Mouse (Mus musculus) hindbrain, embryonic 11.5 days (tissue): Measurements from ENCODE around the gene Dnajb8. TPM values are rescaled to one million over a fixed set of nuclear protein-coding genes. Genes with fewer than 3 reads are reported as not detected.
A peak's percentile ranks its signal among the peaks of the same experiment; 100 is the strongest.

Experiments
- ATAC-seq: fragments of 200-750 bp; cut with Nextera tagmentation; 2 replicates; pipeline ENCODE4 v1.8.0; 2017; ENCODE audit warnings: mild to moderate bottlenecking, moderate TSS enrichment, moderate library complexity; ENCODE audit not compliant: low FRiP score
- DNase-seq: peaks from one replicate; pipeline ENCODE4 v3.0.0-alpha.2; 2015; ENCODE audit warnings: low spot score
- H3K27ac ChIP-seq: fragments of 300-500 bp; sonication (generic); 2 replicates; pipeline ENCODE4 v1.5.1; 2014; ENCODE audit warnings: mild to moderate bottlenecking, low read depth, low read length
- H3K27me3 ChIP-seq: fragments of 300-500 bp; sonication (generic); 2 replicates; pipeline ENCODE4 v1.6.1; 2014; ENCODE audit warnings: mild to moderate bottlenecking, low read length, moderate library complexity, mixed read lengths; ENCODE audit not compliant: control insufficient read depth, insufficient read depth
- H3K36me3 ChIP-seq: fragments of 300-500 bp; sonication (generic); 2 replicates; pipeline ENCODE4 v1.6.1; 2014; ENCODE audit warnings: mild to moderate bottlenecking, low read length, moderate library complexity, mixed read lengths; ENCODE audit not compliant: control insufficient read depth, insufficient read depth
- H3K4me1 ChIP-seq: fragments of 300-500 bp; sonication (generic); replicated peaks from 2 replicates; pipeline ENCODE4 v1.6.1; 2014; ENCODE audit warnings: low read length, mixed read lengths; ENCODE audit not compliant: control insufficient read depth, insufficient read depth
- H3K4me2 ChIP-seq: fragments of 300-500 bp; sonication (generic); replicated peaks from 2 replicates; pipeline ENCODE4 v1.6.1; 2014; ENCODE audit warnings: mild to moderate bottlenecking, low read depth, low read length
- H3K4me3 ChIP-seq: fragments of 300-500 bp; sonication (generic); 2 replicates; pipeline ENCODE4 v1.5.1; 2014; ENCODE audit warnings: low read depth, low read length
- H3K9ac ChIP-seq: fragments of 300-500 bp; sonication (generic); 2 replicates; pipeline ENCODE4 v1.6.1; 2014; ENCODE audit warnings: low read depth, low read length
- H3K9me3 ChIP-seq: fragments of 300-500 bp; sonication (generic); 2 replicates; pipeline ENCODE4 v1.6.1; 2016; ENCODE audit warnings: low read length; ENCODE audit not compliant: control insufficient read depth
- WGBS: fragments of 180-500 bp; shearing (Covaris S2); extraction: QIAGEN DNeasy Blood & Tissue Kit; methylation state at CpG from one replicate; pipeline ENCODE4 v1.1.7; 2014; 5-methylcytosine and 5-hydroxymethylcytosine counted together
- polyA plus RNA-seq: library from polyadenylated mRNA; unstranded; fragments of >200 nt; fragmentation: Nextera tagmentation; extraction: Ambion mirVana; gene quantifications from 2 replicates; pipeline ENCODE4 v1.2.1, GENCODE M21; 2014

Gene Dnajb8
- polyA plus RNA-seq, 1 experiment from 2014 or later = not detected

- Histone ChIP-seq H3K9me3 (no peaks in the 10 kb centered on the region), H3K4me1 (no peaks in the 10 kb centered on the region), H3K27me3 (peaks cover 33% of the 10 kb centered on the region), H3K36me3 (no peaks in the 10 kb centered on the region), H3K9ac (no peak overlapping the region), H3K4me3 (no peak overlapping the region), H3K4me2 (no peak overlapping the region), H3K27ac (no peak overlapping the region)
- ATAC-seq (no peak), DNase-seq (no peak)
- 79% methylated on average over 5 of the region's 5 CpGs for WGBS
These were observed 12.6 kb upstream of the Dnajb8 start for GRCm38 (mm10) chr6:88209453-88209852.

- Histone ChIP-seq H3K27ac (no peak overlapping the region), H3K27me3 (peaks cover 26% of the 10 kb centered on the region), H3K9me3 (no peaks in the 10 kb centered on the region), H3K36me3 (no peaks in the 10 kb centered on the region), H3K4me3 (no peak overlapping the region), H3K4me1 (no peaks in the 10 kb centered on the region), H3K9ac (no peak overlapping the region), H3K4me2 (no peak overlapping the region)
- DNase-seq = no peak
- ATAC-seq = no peak
- 64% methylated on average over 3 of the region's 3 CpGs for WGBS
These were observed 11.9 kb upstream of the Dnajb8 start for GRCm38 (mm10) chr6:88210182-88210581.

GRCm38 (mm10) chr6:88215797-88216196 lies 6.3 kb upstream of the Dnajb8 start:
- no peak overlapping the region for H3K9ac ChIP-seq
- H3K36me3 ChIP-seq = no peaks in the 10 kb centered on the region
- no peak for ATAC-seq
- H3K4me1 ChIP-seq = no peaks in the 10 kb centered on the region
- no peak for DNase-seq
- no peak overlapping the region for H3K4me3 ChIP-seq
- no peaks in the 10 kb centered on the region for H3K9me3 ChIP-seq
- WGBS = 31% methylated on average over 6 of the region's 6 CpGs
- no peaks in the 10 kb centered on the region for H3K27me3 ChIP-seq
- no peak overlapping the region for H3K27ac ChIP-seq
- no peak overlapping the region for H3K4me2 ChIP-seq

DNA sequence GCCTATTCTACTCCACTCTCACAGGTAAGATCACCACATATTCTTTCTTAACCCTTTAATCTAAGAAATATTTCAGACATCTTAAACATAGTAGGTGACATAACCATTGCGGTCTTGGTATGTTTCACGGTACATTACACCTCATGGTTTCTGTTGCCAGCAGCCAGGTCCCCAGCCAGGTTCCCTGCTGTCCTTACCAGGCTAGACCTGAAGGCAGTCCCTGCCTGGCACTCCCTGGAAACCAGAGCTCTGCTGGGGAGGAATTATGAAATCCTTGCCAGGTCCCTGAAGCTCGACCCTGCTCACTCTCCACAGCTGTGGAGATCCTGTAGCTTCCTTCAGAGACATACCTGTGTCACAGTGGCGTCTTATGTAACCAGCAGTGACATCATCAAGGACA lies 5.9 kb upstream of the Dnajb8 start:
- WGBS = 77% methylated on average over 4 of the region's 4 CpGs
- no peak overlapping the region for H3K9ac ChIP-seq

DNA sequence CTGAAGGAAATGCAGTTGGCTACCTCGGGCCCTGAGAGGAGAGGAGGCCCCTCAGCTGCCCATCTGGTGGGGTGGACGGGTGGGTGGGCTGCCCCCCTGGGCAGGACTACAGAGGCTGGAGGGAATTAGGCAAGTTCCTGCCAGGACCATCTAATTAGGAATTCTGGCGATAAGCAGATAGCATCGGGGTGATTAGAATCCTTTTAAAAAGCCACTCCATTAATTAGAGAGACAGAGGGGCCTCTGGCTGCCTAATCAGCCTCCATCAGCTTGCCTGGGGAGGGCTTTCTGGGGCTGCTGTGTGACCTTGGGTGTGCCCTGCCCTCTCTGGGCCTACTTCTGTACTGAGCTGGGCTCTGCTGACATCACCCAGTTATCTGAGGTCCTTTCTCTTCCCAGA lies 3.0 kb upstream of the Dnajb8 start:
- no peak for ATAC-seq
- 33% methylated on average over 4 of the region's 4 CpGs for WGBS

More for the DNA sequence above, 5.9 kb upstream of the Dnajb8 start:
- H3K36me3 ChIP-seq = no peaks in the 10 kb centered on the region
- H3K27me3 ChIP-seq = no peaks in the 10 kb centered on the region
- no peak for DNase-seq
- H3K27ac ChIP-seq = no peak overlapping the region
- H3K4me1 ChIP-seq = no peaks in the 10 kb centered on the region
- ATAC-seq = no peak
- H3K9me3 ChIP-seq = no peaks in the 10 kb centered on the region
- H3K4me3 ChIP-seq = no peak overlapping the region
- no peak overlapping the region for H3K4me2 ChIP-seq

GRCm38 (mm10) chr6:88226570-88226994 lies 4.5 kb downstream of the Dnajb8 start:
- Histone ChIP-seq H3K9me3 (no peaks in the 10 kb centered on the region), H3K36me3 (no peaks in the 10 kb centered on the region), H3K4me3 (no peak overlapping the region), H3K27me3 (0 out of 2 replicates have a peak, but pooled peaks cover 1% of the 10 kb centered on the region), H3K4me1 (no peaks in the 10 kb centered on the region), H3K27ac (no peak overlapping the region), H3K4me2 (no peak overlapping the region), H3K9ac (no peak overlapping the region)
- DNase-seq = peak; percentile 58
- ATAC-seq = peak; percentile 88
- 22% methylated on average over 5 of the region's 5 CpGs for WGBS

More for the DNA sequence above, 3.0 kb upstream of the Dnajb8 start:
- no peak overlapping the region for H3K4me3 ChIP-seq
- no peaks in the 10 kb centered on the region for H3K27me3 ChIP-seq
- no peak for DNase-seq
- no peak overlapping the region for H3K4me2 ChIP-seq
- H3K27ac ChIP-seq = no peak overlapping the region
- no peaks in the 10 kb centered on the region for H3K4me1 ChIP-seq
- H3K9me3 ChIP-seq = no peaks in the 10 kb centered on the region
- H3K9ac ChIP-seq = no peak overlapping the region
- no peaks in the 10 kb centered on the region for H3K36me3 ChIP-seq

GRCm38 (mm10) chr6:88227537-88227936 lies 5.5 kb downstream of the Dnajb8 start:
- 63% methylated on average over 7 of the region's 7 CpGs for WGBS
- 0 out of 2 replicates have a peak, but pooled peaks cover 2% of the 10 kb centered on the region for H3K27me3 ChIP-seq
- ATAC-seq = no peak
- no peak overlapping the region for H3K9ac ChIP-seq
- H3K4me2 ChIP-seq = no peak overlapping the region
- DNase-seq = no peak
- no peaks in the 10 kb centered on the region for H3K4me1 ChIP-seq
- H3K4me3 ChIP-seq = no peak overlapping the region
- no peaks in the 10 kb centered on the region for H3K9me3 ChIP-seq
- H3K36me3 ChIP-seq = no peaks in the 10 kb centered on the region
- no peak overlapping the region for H3K27ac ChIP-seq

- ATAC-seq = no peak
- Histone ChIP-seq H3K4me2 (no peak overlapping the region), H3K27ac (no peak overlapping the region), H3K4me1 (no peaks in the 10 kb centered on the region), H3K9ac (no peak overlapping the region), H3K27me3 (peaks cover 5% of the 10 kb centered on the region; the same call in 1 of the 2 replicates), H3K36me3 (no peaks in the 10 kb centered on the region), H3K9me3 (no peaks in the 10 kb centered on the region), H3K4me3 (no peak overlapping the region)
- no peak for DNase-seq
- 82% methylated on average over 12 of the region's 12 CpGs for WGBS
These were observed 7.2 kb downstream of the Dnajb8 start for GRCm38 (mm10) chr6:88229221-88229620.

- no peak overlapping the region for H3K4me3 ChIP-seq
- 81% methylated on average over 7 of the region's 7 CpGs for WGBS
- H3K9me3 ChIP-seq = no peaks in the 10 kb centered on the region
- H3K4me2 ChIP-seq = no peak overlapping the region
- DNase-seq (no peak), ATAC-seq (no peak)
- no peaks in the 10 kb centered on the region for H3K36me3 ChIP-seq
- H3K4me1 ChIP-seq = peaks cover 13% of the 10 kb centered on the region
- peaks cover 14% of the 10 kb centered on the region for H3K27me3 ChIP-seq
- no peak overlapping the region for H3K27ac ChIP-seq
- H3K9ac ChIP-seq = no peak overlapping the region
These were observed 9.8 kb downstream of the Dnajb8 start for GRCm38 (mm10) chr6:88231821-88232220.
